Mouse (Mus musculus) embryonic facial prominence, embryonic 14.5 days (tissue): ENCODE data around the gene Nlgn2. TPM values are rescaled to one million over a fixed set of nuclear protein-coding genes. Genes with fewer than 3 reads are reported as not detected.

ENCODE experiments used
- ATAC-seq: fragments of 200-750 bp; cut with Nextera tagmentation; 2 replicates; pipeline ENCODE4 v1.8.0; 2017; ENCODE audit warnings: low read depth, moderate number of reproducible peaks, moderate TSS enrichment
- DNase-seq: peaks from one replicate; pipeline ENCODE4 v3.0.0-alpha.2; 2015; ENCODE audit warnings: low spot score
- H3K27ac ChIP-seq: fragments of 300-500 bp; sonication (generic); replicated peaks from 2 replicates; pipeline ENCODE4 v1.5.1; 2014; ENCODE audit warnings: low read depth, mild to moderate bottlenecking, low read length, moderate library complexity
- H3K27me3 ChIP-seq: fragments of 300-500 bp; sonication (generic); replicated peaks from 2 replicates; pipeline ENCODE4 v1.6.1; 2014; ENCODE audit warnings: low read length; ENCODE audit not compliant: control insufficient read depth, insufficient read depth
- H3K36me3 ChIP-seq: fragments of 300-500 bp; sonication (generic); 2 replicates; pipeline ENCODE4 v1.6.1; 2014; ENCODE audit warnings: low read length, mixed read lengths; ENCODE audit not compliant: control insufficient read depth, insufficient read depth
- H3K4me1 ChIP-seq: fragments of 300-500 bp; sonication (generic); 2 replicates; pipeline ENCODE4 v1.6.1; 2014; ENCODE audit warnings: antibody characterized with exemption, low read length; ENCODE audit not compliant: control insufficient read depth, insufficient read depth
- H3K4me2 ChIP-seq: fragments of 300-500 bp; sonication (generic); 2 replicates; pipeline ENCODE4 v1.6.1; 2014; ENCODE audit warnings: low read depth, mild to moderate bottlenecking, low read length, moderate library complexity, mixed read lengths
- H3K4me3 ChIP-seq: fragments of 300-500 bp; sonication (generic); 2 replicates; pipeline ENCODE4 v1.5.1; 2014; ENCODE audit warnings: low read depth, mild to moderate bottlenecking, low read length
- H3K9ac ChIP-seq: fragments of 300-500 bp; sonication (generic); 2 replicates; pipeline ENCODE4 v1.6.1; 2014; ENCODE audit warnings: low read depth, mild to moderate bottlenecking, low read length, moderate library complexity, mixed read lengths
- H3K9me3 ChIP-seq: fragments of 300-500 bp; sonication (generic); 2 replicates; pipeline ENCODE4 v1.6.1; 2016; ENCODE audit warnings: low read length; ENCODE audit not compliant: control insufficient read depth
- WGBS: fragments of 180-500 bp; shearing (Covaris S2); extraction: QIAGEN DNeasy Blood & Tissue Kit; methylation state at CpG from one replicate; pipeline ENCODE4 v1.1.7; 2014; 5-methylcytosine and 5-hydroxymethylcytosine counted together
- polyA plus RNA-seq: library from polyadenylated mRNA; unstranded; fragments of >200 nt; fragmentation: Nextera tagmentation; extraction: Ambion mirVana; gene quantifications from 2 replicates; pipeline ENCODE4 v1.2.1, GENCODE M21; 2014

The Nlgn2 gene
- polyA plus RNA-seq, 1 experiment from 2014 or later: 8.3 TPM

DNA sequence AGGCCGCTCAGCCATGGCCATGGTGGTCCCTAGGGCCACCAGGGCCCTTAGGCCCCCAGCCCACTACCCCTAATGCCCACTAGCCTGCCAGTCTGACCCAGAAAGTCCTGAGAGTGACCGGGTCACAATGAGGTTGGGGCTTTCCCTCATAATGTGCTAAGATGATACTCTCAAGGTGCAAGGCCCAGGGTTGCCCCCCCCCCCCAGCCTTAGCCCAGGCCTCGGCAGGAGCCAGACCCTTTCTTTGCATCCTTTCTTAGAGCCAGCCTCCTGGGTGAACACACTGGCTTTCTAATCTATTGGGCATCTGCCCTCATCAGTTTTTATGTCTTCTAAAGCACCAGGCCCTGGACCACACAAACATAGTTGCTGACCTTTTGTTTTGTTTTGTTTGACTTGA, 15.5 kb downstream of the Nlgn2 start, which contains the start of gene Spem1:
Spem1 (minus strand) TSS at position 101 of the 400 bp plus-strand sequence.
- no peak for ATAC-seq
- H3K36me3 ChIP-seq: peaks cover 30% of the 10 kb centered on the region
- 95% methylated on average over 2 of the region's 3 CpGs for WGBS

GRCm38 (mm10) chr11:69818871-69819270, 18.7 kb downstream of the Nlgn2 start:
- Histone ChIP-seq H3K27ac (no peak overlapping the region), H3K4me3 (no peak overlapping the region), H3K9ac (no peak overlapping the region), H3K9me3 (peaks cover 12% of the 10 kb centered on the region), H3K36me3 (no peaks in the 10 kb centered on the region), H3K27me3 (no peaks in the 10 kb centered on the region), H3K4me1 (no peaks in the 10 kb centered on the region), H3K4me2 (no peak overlapping the region)
- DNase-seq (no peak), ATAC-seq (no peak)
- WGBS: 90% methylated on average over 8 of the region's 8 CpGs

More for the DNA sequence above, 15.5 kb downstream of the Nlgn2 start, which contains the start of gene Spem1:
- no peaks in the 10 kb centered on the region for H3K4me1 ChIP-seq
- H3K27ac ChIP-seq: no peak within 1 kb of the TSS
- no peak within 1 kb of the TSS for H3K4me3 ChIP-seq
- peaks cover 12% of the 10 kb centered on the region for H3K9me3 ChIP-seq
- no peak within 1 kb of the TSS for H3K9ac ChIP-seq
- no peak for DNase-seq
- no peak within 1 kb of the TSS for H3K4me2 ChIP-seq
- no peaks in the 10 kb centered on the region for H3K27me3 ChIP-seq

DNA sequence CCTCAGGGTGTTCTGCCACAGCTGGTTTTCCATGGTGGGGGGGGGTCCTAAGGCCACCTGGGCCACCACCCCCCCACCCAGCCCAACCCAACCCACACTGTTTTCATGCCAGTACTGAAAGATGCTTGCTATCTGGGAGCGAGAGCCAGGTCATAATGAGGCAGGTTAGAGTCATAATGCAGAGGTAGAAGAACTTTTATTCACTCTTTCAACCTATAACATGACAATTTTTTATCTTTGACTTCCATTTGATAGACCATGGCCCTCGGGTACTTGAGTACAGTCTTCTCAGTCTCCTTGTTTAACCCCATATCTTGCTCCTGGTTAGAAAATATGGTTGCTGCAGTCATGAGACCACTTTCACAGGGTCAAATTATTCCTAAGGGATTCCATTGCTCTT, 19.2 kb downstream of the Nlgn2 start, which contains the start of gene Spem2:
Spem2 (minus strand) TSS at position 101 of the 400 bp plus-strand sequence.
- no peaks in the 10 kb centered on the region for H3K27me3 ChIP-seq
- no peaks in the 10 kb centered on the region for H3K4me1 ChIP-seq
- H3K9ac ChIP-seq: no peak within 1 kb of the TSS
- ATAC-seq (no peak), DNase-seq (no peak)
- no peaks in the 10 kb centered on the region for H3K36me3 ChIP-seq
- peaks cover 12% of the 10 kb centered on the region for H3K9me3 ChIP-seq
- 84% methylated on average over 2 of the region's 2 CpGs for WGBS
- H3K27ac ChIP-seq: no peak within 1 kb of the TSS
- no peak within 1 kb of the TSS for H3K4me2 ChIP-seq
- H3K4me3 ChIP-seq: no peak within 1 kb of the TSS

DNA sequence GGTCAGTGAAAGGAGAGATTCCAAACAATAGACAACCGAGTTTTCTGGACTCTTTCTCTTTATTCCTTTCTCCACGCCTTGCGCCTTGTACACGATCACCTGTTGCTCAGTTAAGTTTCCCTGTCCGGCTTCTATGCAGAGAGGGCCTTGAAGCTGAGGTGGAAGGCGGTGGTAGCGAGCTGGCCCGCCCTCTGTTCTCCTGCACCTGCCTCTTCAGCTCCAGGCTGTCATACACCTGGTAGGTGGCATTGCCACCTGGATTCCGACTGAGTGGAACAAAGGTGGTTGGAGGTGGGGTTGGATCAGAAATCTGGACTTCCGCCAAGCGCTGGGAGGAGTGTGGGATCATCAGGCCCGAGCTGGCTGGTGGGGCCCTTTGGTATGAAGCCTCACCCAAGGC, 21.1 kb downstream of the Nlgn2 start:
- no peak overlapping the region for H3K27ac ChIP-seq
- no peak overlapping the region for H3K4me2 ChIP-seq
- 93% methylated on average over 12 of the region's 12 CpGs for WGBS
- DNase-seq (no peak), ATAC-seq (no peak)
- H3K27me3 ChIP-seq: no peaks in the 10 kb centered on the region
- no peak overlapping the region for H3K4me3 ChIP-seq
- no peaks in the 10 kb centered on the region for H3K4me1 ChIP-seq
- H3K36me3 ChIP-seq: no peaks in the 10 kb centered on the region
- peaks cover 12% of the 10 kb centered on the region for H3K9me3 ChIP-seq
- no peak overlapping the region for H3K9ac ChIP-seq

DNA sequence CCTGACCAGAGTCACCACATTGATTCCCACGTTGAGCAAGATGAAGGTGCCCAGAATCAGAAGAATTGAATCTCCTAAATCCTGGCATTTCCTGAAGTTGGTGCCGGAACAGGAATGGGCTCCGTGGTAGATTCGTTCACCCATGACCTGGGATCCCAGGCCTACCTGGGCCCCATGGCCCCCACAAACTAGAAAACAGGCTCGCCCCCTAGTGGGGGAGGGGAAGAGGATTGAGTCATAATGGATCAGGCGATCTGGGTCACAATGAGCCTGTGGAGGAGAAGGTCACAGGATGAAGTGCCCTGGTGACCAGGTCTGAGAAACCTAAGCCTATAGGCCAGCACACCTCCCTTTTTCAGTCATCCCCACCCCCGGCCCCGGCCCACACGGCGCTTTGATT, 22.4 kb downstream of the Nlgn2 start, which contains the start of gene Gm39566:
Gm39566 (minus strand) TSS at position 144 of the 400 bp plus-strand sequence.
- WGBS: 61% methylated on average over 10 of the region's 10 CpGs
- H3K27me3 ChIP-seq: no peaks in the 10 kb centered on the region
- H3K27ac ChIP-seq: no peak within 1 kb of the TSS
- peaks cover 12% of the 10 kb centered on the region for H3K9me3 ChIP-seq
- no peak within 1 kb of the TSS for H3K4me2 ChIP-seq
- H3K4me3 ChIP-seq: no peak within 1 kb of the TSS
- H3K36me3 ChIP-seq: no peaks in the 10 kb centered on the region
- H3K4me1 ChIP-seq: no peaks in the 10 kb centered on the region
- DNase-seq: no peak
- ATAC-seq: no peak
- H3K9ac ChIP-seq: no peak within 1 kb of the TSS

- no peaks in the 10 kb centered on the region for H3K36me3 ChIP-seq
- no peak overlapping the region for H3K4me2 ChIP-seq
- H3K4me3 ChIP-seq: no peak overlapping the region
- H3K9me3 ChIP-seq: no peaks in the 10 kb centered on the region
- DNase-seq: no peak
- no peak for ATAC-seq
- no peak overlapping the region for H3K27ac ChIP-seq
- peaks cover 7% of the 10 kb centered on the region for H3K27me3 ChIP-seq
- H3K9ac ChIP-seq: no peak overlapping the region
- H3K4me1 ChIP-seq: no peaks in the 10 kb centered on the region
These were observed 27.3 kb downstream of the Nlgn2 start for GRCm38 (mm10) chr11:69810280-69810679.

DNA sequence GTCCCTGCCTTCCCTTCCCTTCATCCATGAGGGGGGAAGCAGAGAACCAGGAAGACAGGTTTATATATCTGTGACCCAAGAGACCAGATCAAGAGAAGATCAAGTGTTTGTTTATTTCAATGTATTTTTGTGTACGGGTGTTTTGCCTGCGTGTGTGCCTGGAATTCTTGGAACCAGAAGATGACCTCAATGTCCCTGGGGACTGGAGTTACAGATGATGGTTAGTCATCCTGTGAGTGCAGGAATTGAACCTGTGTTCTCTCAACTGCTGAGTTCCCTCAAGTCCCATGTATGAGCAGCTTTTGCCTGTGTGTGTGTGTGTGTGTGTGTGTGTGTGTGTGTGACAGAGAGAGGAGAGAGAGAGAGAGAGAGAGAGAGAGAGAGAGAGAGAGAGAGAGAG, 29.9 kb downstream of the Nlgn2 start:
- Histone ChIP-seq H3K27me3 (peaks cover 28% of the 10 kb centered on the region), H3K4me3 (no peak overlapping the region), H3K9ac (no peak overlapping the region), H3K36me3 (no peaks in the 10 kb centered on the region), H3K4me2 (no peak overlapping the region), H3K4me1 (peaks cover 22% of the 10 kb centered on the region), H3K27ac (no peak overlapping the region), H3K9me3 (no peaks in the 10 kb centered on the region)
- ATAC-seq (no peak), DNase-seq (no peak)
- WGBS: 72% methylated on average over 2 of the region's 2 CpGs

- 84% methylated on average over 4 of the region's 4 CpGs for WGBS
- Histone ChIP-seq H3K4me1 (peaks cover 32% of the 10 kb centered on the region), H3K27ac (no peak overlapping the region), H3K36me3 (no peaks in the 10 kb centered on the region), H3K4me2 (no peak overlapping the region), H3K4me3 (no peak overlapping the region), H3K9me3 (no peaks in the 10 kb centered on the region), H3K9ac (no peak overlapping the region), H3K27me3 (peaks cover 35% of the 10 kb centered on the region)
- ATAC-seq: no peak
- no peak for DNase-seq
These were observed 31.2 kb downstream of the Nlgn2 start for GRCm38 (mm10) chr11:69806378-69806777.
